Mouse (Mus musculus): ENCODE data around the gene Osbpl6.

GRCm38 (mm10) chr2:76488764-76489163, 82.5 kb downstream of the Osbpl6 start:
- TF ChIP-seq CTCF (IDR thresholded peaks at IDR 0.05) (no peak), POLR2A (IDR thresholded peaks at IDR 0.05; ENCODE audit: insufficient read depth, low read depth, low read length) (no peak), EP300 (IDR thresholded peaks at IDR 0.05; ENCODE audit: insufficient read depth, low read depth, low read length) (no peak)
